ENCODE assay signal across 18 mouse cellular contexts in the genomic region with DNA sequence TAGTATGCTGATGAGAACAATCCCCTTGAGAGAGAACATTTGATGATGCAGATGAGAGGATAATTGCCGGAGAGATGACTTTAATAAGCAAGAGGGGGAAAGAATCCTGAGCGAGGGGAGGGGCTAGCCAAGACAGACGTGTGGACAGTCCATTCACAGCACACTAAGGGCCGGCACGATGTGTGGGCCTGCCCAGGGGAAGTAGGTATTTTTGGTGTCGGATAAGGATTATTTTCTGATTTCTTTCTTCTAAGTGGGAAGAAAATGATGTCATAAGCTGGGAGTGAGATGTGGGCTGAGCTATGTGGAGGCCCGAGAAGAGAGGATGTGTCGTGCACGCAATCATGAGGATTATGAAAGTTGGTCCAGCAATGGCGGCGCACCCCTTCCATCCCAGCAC. TPM values are rescaled to one million over a fixed set of nuclear protein-coding genes. Genes with fewer than 3 reads are reported as not detected.
DNase-seq lines count a peak whose midpoint lies in the region; ATAC-seq and TF ChIP-seq lines count a peak whose summit lies in the region.
"Had no signal": no experiment of that assay in that cellular context is flagged by ENCODE, and none has a peak within 500 bp of the region (broad histone marks: within the 10 kb centered on the region; RNA-seq: fewer than 3 reads in every experiment).

No protein-coding gene starts in this region.

- H3K4me1 ChIP-seq in neural tube, embryonic 13.5 days (replicated peaks): peaks cover 1% of the 10 kb centered on the region
- H3K4me1 ChIP-seq in neural tube, embryonic 15.5 days: peaks cover 1% of the 10 kb centered on the region
- H3K4me1 ChIP-seq in hindbrain, postnatal 0 days (ENCODE audit: insufficient read depth, low read length): no peaks in the 10 kb centered on the region
- 0 out of 2 replicates have a peak, but pooled peaks cover under 1% of the 10 kb centered on the region for H3K4me1 ChIP-seq in kidney, embryonic 16.5 days (ENCODE audit: insufficient read depth, low read length)
- H3K4me1 ChIP-seq: liver, embryonic 12.5 days had no signal

- TF ChIP-seq CTCF in hindbrain, postnatal 0 days (IDR thresholded peaks at IDR 0.05; ENCODE audit: low read depth): no peak

- ATAC-seq in neural tube, embryonic 13.5 days (ENCODE audit: low read depth): 0 out of 2 replicates have a peak, but pooled peaks have one; percentile 36
- no peak for ATAC-seq in neural tube, embryonic 15.5 days (ENCODE audit: low FRiP score)
- ATAC-seq in hindbrain, postnatal 0 days: peak; percentile 47; the same call in 1 of the 2 replicates
- no peak for ATAC-seq in kidney, embryonic 16.5 days (ENCODE audit: low FRiP score, low TSS enrichment)
- ATAC-seq: liver, embryonic 12.5 days; midbrain, embryonic 15.5 days had no signal

- H3K27me3 ChIP-seq in neural tube, embryonic 13.5 days: no peaks in the 10 kb centered on the region
- H3K27me3 ChIP-seq in neural tube, embryonic 15.5 days (replicated peaks): no peaks in the 10 kb centered on the region
- no peaks in the 10 kb centered on the region for H3K27me3 ChIP-seq in hindbrain, postnatal 0 days (ENCODE audit: insufficient read depth, low read length)
- H3K27me3 ChIP-seq in kidney, embryonic 16.5 days (ENCODE audit: insufficient read depth, low read length): no peaks in the 10 kb centered on the region
- H3K27me3 ChIP-seq: hindbrain, embryonic 15.5 days; lung, embryonic 15.5 days; midbrain, embryonic 15.5 days had no signal

- H3K4me2 ChIP-seq in neural tube, embryonic 13.5 days: no peak overlapping the region
- no peak overlapping the region for H3K4me2 ChIP-seq in neural tube, embryonic 15.5 days
- H3K4me2 ChIP-seq in hindbrain, postnatal 0 days (ENCODE audit: low read depth, low read length): no peak overlapping the region
- H3K4me2 ChIP-seq in kidney, embryonic 16.5 days (replicated peaks; ENCODE audit: low read depth, low read length): no peak overlapping the region
- H3K4me2 ChIP-seq: hindbrain, embryonic 15.5 days; liver, embryonic 12.5 days; lung, embryonic 15.5 days; midbrain, embryonic 15.5 days had no signal

- H3K4me3 ChIP-seq in neural tube, embryonic 13.5 days: no peak overlapping the region
- H3K4me3 ChIP-seq in neural tube, embryonic 15.5 days (replicated peaks): no peak overlapping the region
- H3K4me3 ChIP-seq in hindbrain, postnatal 0 days (ENCODE audit: low read length): no peak overlapping the region
- no peak overlapping the region for H3K4me3 ChIP-seq in kidney, embryonic 16.5 days (ENCODE audit: low read length)
- H3K4me3 ChIP-seq: hindbrain, embryonic 15.5 days; liver, embryonic 12.5 days; lung, embryonic 15.5 days; midbrain, embryonic 15.5 days had no signal

- DNase-seq in frontal cortex, adult 2 months (ENCODE audit: extremely low spot score in 1 of 2, low spot score in 1 of 2): peak; percentile 21 to 60
- DNase-seq in frontal cortex, postnatal 25 days (ENCODE audit: low spot score in 2 of 2): no peak
- DNase-seq in hindbrain, postnatal 0 days (ENCODE audit: low spot score): peak; percentile 12
- DNase-seq in kidney, postnatal 36 days: no peak
- DNase-seq: adrenal gland, adult 8-10 months; B cell, adult 2 months; cerebellum, adult 9-10 months; kidney, adult 18-20 months; kidney, postnatal 4 days; thymus, postnatal 25 days had no signal

- H3K9me3 ChIP-seq in neural tube, embryonic 13.5 days: no peaks in the 10 kb centered on the region
- H3K9me3 ChIP-seq in neural tube, embryonic 15.5 days (replicated peaks): no peaks in the 10 kb centered on the region
- H3K9me3 ChIP-seq in hindbrain, postnatal 0 days (ENCODE audit: low read length): no peaks in the 10 kb centered on the region
- no peaks in the 10 kb centered on the region for H3K9me3 ChIP-seq in kidney, embryonic 16.5 days (ENCODE audit: low read length)
- H3K9me3 ChIP-seq: G1E; hindbrain, embryonic 15.5 days; liver, embryonic 12.5 days; lung, embryonic 15.5 days; midbrain, embryonic 15.5 days had no signal

- no peaks in the 10 kb centered on the region for H3K36me3 ChIP-seq in neural tube, embryonic 13.5 days
- no peaks in the 10 kb centered on the region for H3K36me3 ChIP-seq in neural tube, embryonic 15.5 days
- no peaks in the 10 kb centered on the region for H3K36me3 ChIP-seq in hindbrain, postnatal 0 days (ENCODE audit: insufficient read depth, low read length)
- H3K36me3 ChIP-seq in kidney, embryonic 16.5 days (ENCODE audit: insufficient read depth, low read length): no peaks in the 10 kb centered on the region
- H3K36me3 ChIP-seq: G1E; hindbrain, embryonic 15.5 days; liver, embryonic 12.5 days; lung, embryonic 15.5 days; midbrain, embryonic 15.5 days had no signal

- no peak overlapping the region for H3K9ac ChIP-seq in neural tube, embryonic 13.5 days
- H3K9ac ChIP-seq in neural tube, embryonic 15.5 days (replicated peaks): no peak overlapping the region
- H3K9ac ChIP-seq in hindbrain, postnatal 0 days (replicated peaks; ENCODE audit: low read length): no peak overlapping the region
- H3K9ac ChIP-seq in kidney, embryonic 16.5 days (replicated peaks; ENCODE audit: low read length): no peak overlapping the region
- H3K9ac ChIP-seq: hindbrain, embryonic 15.5 days; liver, embryonic 12.5 days; lung, embryonic 15.5 days; midbrain, embryonic 15.5 days had no signal

- peak overlapping the region; percentile 20 for H3K27ac ChIP-seq in neural tube, embryonic 13.5 days (replicated peaks)
- H3K27ac ChIP-seq in neural tube, embryonic 15.5 days (replicated peaks): no peak overlapping the region
- H3K27ac ChIP-seq in hindbrain, postnatal 0 days: no peak overlapping the region
- no peak overlapping the region for H3K27ac ChIP-seq in kidney, embryonic 16.5 days (ENCODE audit: low read length)
- H3K27ac ChIP-seq: hindbrain, embryonic 15.5 days; liver, embryonic 12.5 days; lung, embryonic 15.5 days; midbrain, embryonic 15.5 days had no signal

- 79% methylated on average over 11 of the region's 11 CpGs for WGBS in neural tube, embryonic 13.5 days
- WGBS in neural tube, embryonic 15.5 days: 76% methylated on average over 11 of the region's 11 CpGs
- 78% methylated on average over 11 of the region's 11 CpGs for WGBS in hindbrain, postnatal 0 days
- WGBS in kidney, embryonic 16.5 days: 95% methylated on average over 11 of the region's 11 CpGs

RNA-seq across cellular contexts. Expression of a gene that starts 27.8 kb away (rescaled TPM):
- polyA plus RNA-seq in frontal cortex, adult 2 months (2012; rRNA removed): 344 and 374 TPM in 2 replicates
- polyA plus RNA-seq in neural tube, embryonic 13.5 days (2015; fragmentation: Nextera tagmentation; extraction: Ambion mirVana): 49.1 and 51.2 TPM in 2 replicates
- polyA plus RNA-seq in neural tube, embryonic 15.5 days (2015; fragmentation: Nextera tagmentation; extraction: Ambion mirVana): 57.6 and 76.0 TPM in 2 replicates
- total RNA-seq in hindbrain, postnatal 0 days (2014; rRNA removed): 51.3 and 62.1 TPM in 2 replicates
- polyA plus RNA-seq in hindbrain, postnatal 0 days (2015; fragmentation: Nextera tagmentation; extraction: Ambion mirVana): 59.7 and 60.5 TPM in 2 replicates
- 21.0 and 23.5 TPM in 2 replicates for polyA plus RNA-seq in kidney, embryonic 16.5 days (2015; fragmentation: Nextera tagmentation; extraction: Ambion mirVana)

RNA-seq across cellular contexts. Expression of a gene that starts 32.0 kb away (rescaled TPM):
- 337 and 338 TPM in 2 replicates for polyA plus RNA-seq in frontal cortex, adult 2 months (2012; rRNA removed)
- polyA plus RNA-seq in neural tube, embryonic 13.5 days (2015; fragmentation: Nextera tagmentation; extraction: Ambion mirVana): 281 and 354 TPM in 2 replicates
- 183 and 211 TPM in 2 replicates for polyA plus RNA-seq in neural tube, embryonic 15.5 days (2015; fragmentation: Nextera tagmentation; extraction: Ambion mirVana)
- total RNA-seq in hindbrain, postnatal 0 days (2014; rRNA removed): 277 and 332 TPM in 2 replicates
- 124 and 130 TPM in 2 replicates for polyA plus RNA-seq in hindbrain, postnatal 0 days (2015; fragmentation: Nextera tagmentation; extraction: Ambion mirVana)
- 283 and 306 TPM in 2 replicates for polyA plus RNA-seq in kidney, embryonic 16.5 days (2015; fragmentation: Nextera tagmentation; extraction: Ambion mirVana)

RNA-seq across cellular contexts. Expression of a gene that starts 52.9 kb away (rescaled TPM):
- polyA plus RNA-seq in frontal cortex, adult 2 months (2012; rRNA removed): 23.2 and 24.3 TPM in 2 replicates
- polyA plus RNA-seq in neural tube, embryonic 13.5 days (2015; fragmentation: Nextera tagmentation; extraction: Ambion mirVana): 53.9 and 62.8 TPM in 2 replicates
- polyA plus RNA-seq in neural tube, embryonic 15.5 days (2015; fragmentation: Nextera tagmentation; extraction: Ambion mirVana): 35.0 and 39.1 TPM in 2 replicates
- total RNA-seq in hindbrain, postnatal 0 days (2014; rRNA removed): 32.7 and 33.5 TPM in 2 replicates
- polyA plus RNA-seq in hindbrain, postnatal 0 days (2015; fragmentation: Nextera tagmentation; extraction: Ambion mirVana): 29.2 and 31.9 TPM in 2 replicates
- polyA plus RNA-seq in kidney, embryonic 16.5 days (2015; fragmentation: Nextera tagmentation; extraction: Ambion mirVana): 40.2 and 44.3 TPM in 2 replicates

Comparison
In these comparisons a context has a peak if more than half of its experiments do, and no peak if none do; other contexts are left out.
1. DNase-seq: peak in frontal cortex, adult 2 months (2 of 2) and hindbrain, postnatal 0 days (single experiment); none in frontal cortex, postnatal 25 days (0 of 2) and kidney, postnatal 36 days (0 of 2).
2. ATAC-seq: peak in neural tube, embryonic 13.5 days (single experiment) and hindbrain, postnatal 0 days (single experiment); none in neural tube, embryonic 15.5 days (single experiment) and kidney, embryonic 16.5 days (single experiment).